ENCODE assay signal across 23 mouse cellular contexts in genomic region chr3:41389868-41390267, GRCm38 (mm10).
A peak's percentile ranks its signal among the peaks of the same experiment; 100 is the strongest.
DNase-seq lines count a peak whose midpoint lies in the region; ATAC-seq and TF ChIP-seq lines count a peak whose summit lies in the region.
"Had no signal": no experiment of that assay in that cellular context is flagged by ENCODE, and none has a peak within 500 bp of the region (broad histone marks: within the 10 kb centered on the region; RNA-seq: fewer than 3 reads in every experiment).

No protein-coding gene starts in this region.

- H3K27ac ChIP-seq in lung, embryonic 14.5 days (ENCODE audit: low read depth), result no peak overlapping the region
- H3K27ac ChIP-seq: embryonic facial prominence, embryonic 13.5 days; forebrain, embryonic 13.5 days; heart, adult 2 months; heart, embryonic 13.5 days; hindbrain, embryonic 12.5 days; macrophage; midbrain, embryonic 12.5 days had no signal

- no peak for TF ChIP-seq CTCF in lung, embryonic 14.5 days (IDR thresholded peaks at IDR 0.05; ENCODE audit: low read depth)

- H3K27me3 ChIP-seq in lung, embryonic 14.5 days (ENCODE audit: insufficient read depth, low read length), result no peaks in the 10 kb centered on the region
- H3K27me3 ChIP-seq: forebrain, embryonic 13.5 days; heart, embryonic 13.5 days; hindbrain, embryonic 12.5 days; midbrain, embryonic 12.5 days had no signal

- no peak overlapping the region for H3K9ac ChIP-seq in lung, embryonic 14.5 days
- H3K9ac ChIP-seq: embryonic facial prominence, embryonic 13.5 days; forebrain, embryonic 13.5 days; heart, embryonic 13.5 days; hindbrain, embryonic 12.5 days; liver, postnatal 0 days; midbrain, embryonic 12.5 days had no signal

- no peak for ATAC-seq in lung, embryonic 14.5 days (ENCODE audit: insufficient read depth)
- peak; percentile 90 for ATAC-seq in megakaryocyte, adult 5-6 weeks (ENCODE audit: poor library complexity, severe bottlenecking)
- ATAC-seq: forebrain, embryonic 13.5 days; intestine, postnatal 0 days; liver, postnatal 0 days had no signal

- no peaks in the 10 kb centered on the region for H3K9me3 ChIP-seq in lung, embryonic 14.5 days (ENCODE audit: low read depth, low read length)
- H3K9me3 ChIP-seq: embryonic facial prominence, embryonic 13.5 days; forebrain, embryonic 13.5 days; heart, embryonic 13.5 days; hindbrain, embryonic 12.5 days; midbrain, embryonic 12.5 days had no signal

- H3K4me3 ChIP-seq in lung, embryonic 14.5 days (ENCODE audit: low read depth, low read length), result no peak overlapping the region
- H3K4me3 ChIP-seq: embryonic facial prominence, embryonic 13.5 days; forebrain, embryonic 13.5 days; heart, adult 2 months; heart, embryonic 13.5 days; hindbrain, embryonic 12.5 days; midbrain, embryonic 12.5 days had no signal

- DNase-seq in lung, embryonic 14.5 days, result peak; percentile 48
- DNase-seq in lung, postnatal 36 days, result no peak
- DNase-seq in 416B (ENCODE audit: low read depth) (peak; percentile 53), NIH3T3 (ENCODE audit: low read depth) (peak; percentile 26), liver (no peak)
- DNase-seq in urinary bladder, postnatal 25 days (ENCODE audit: low spot score), result no peak
- DNase-seq: cerebellum, adult 11 months; cerebellum, adult 9-11 months; gastrocnemius, postnatal 25 days; heart, adult 2 months; heart, postnatal 14 days; layer of hippocampus, postnatal 36 days; liver, postnatal 0 days; thymus, postnatal 14 days had no signal

- H3K36me3 ChIP-seq in lung, embryonic 14.5 days (ENCODE audit: insufficient read depth), result no peaks in the 10 kb centered on the region
- H3K36me3 ChIP-seq: embryonic facial prominence, embryonic 13.5 days; heart, embryonic 13.5 days; hindbrain, embryonic 12.5 days; midbrain, embryonic 12.5 days had no signal

- 25% methylated on average over 6 of the region's 6 CpGs for WGBS in lung, embryonic 14.5 days

- no peak overlapping the region for H3K4me2 ChIP-seq in lung, embryonic 14.5 days
- H3K4me2 ChIP-seq: embryonic facial prominence, embryonic 13.5 days; forebrain, embryonic 13.5 days; heart, embryonic 13.5 days; hindbrain, embryonic 12.5 days; liver, embryonic 11.5 days; midbrain, embryonic 12.5 days had no signal

- H3K4me1 ChIP-seq in lung, embryonic 14.5 days (ENCODE audit: insufficient read depth), result no peaks in the 10 kb centered on the region; the same call in 1 of the 2 replicates
- H3K4me1 ChIP-seq: forebrain, embryonic 13.5 days; hindbrain, embryonic 12.5 days; midbrain, embryonic 12.5 days had no signal

Comparison
In these comparisons a context has a peak if more than half of its experiments do, and no peak if none do; other contexts are left out.
1. DNase-seq: peak in lung, embryonic 14.5 days (single experiment), 416B (single experiment) and NIH3T3 (single experiment); none in lung, postnatal 36 days (single experiment), liver (single experiment) and urinary bladder, postnatal 25 days (single experiment).